Comparison of ENCODE assay signal across 13 mouse cellular contexts in genomic region chr1:58727019-58727746, GRCm38 (mm10). TPM values are rescaled to one million over a fixed set of nuclear protein-coding genes. Genes with fewer than 3 reads are reported as not detected.
DNase-seq lines count a peak whose midpoint lies in the region; ATAC-seq and TF ChIP-seq lines count a peak whose summit lies in the region.
"Had no signal": no experiment of that assay in that cellular context is flagged by ENCODE, and none has a peak within 500 bp of the region (broad histone marks: within the 10 kb centered on the region; RNA-seq: fewer than 3 reads in every experiment).

No protein-coding gene starts in this region.

- DNase-seq in gastrocnemius, adult 2 months = no peak
- DNase-seq in gastrocnemius, adult 18-20 months (ENCODE audit: low spot score) = no peak
- peak; percentile 55 to 66 for DNase-seq in lung, adult 18-20 months
- no peak for DNase-seq in lung, adult 2 months
- DNase-seq in thymus, postnatal 25 days = no peak
- DNase-seq in right cerebral cortex, postnatal 4 days = no peak
- DNase-seq: B cell, adult 2 months had no signal

- peaks cover 23% of the 10 kb centered on the region for H3K4me1 ChIP-seq in lung, adult 2 months (ENCODE audit: control insufficient read depth, insufficient read depth, low read length)
- H3K4me1 ChIP-seq in kidney, embryonic 15.5 days = peaks cover 19% of the 10 kb centered on the region
- H3K4me1 ChIP-seq: embryonic facial prominence, embryonic 12.5 days; intestine, embryonic 15.5 days had no signal

- H3K9me3 ChIP-seq in kidney, embryonic 15.5 days (replicated peaks) = no peaks in the 10 kb centered on the region
- H3K9me3 ChIP-seq: embryonic facial prominence, embryonic 12.5 days; intestine, embryonic 15.5 days had no signal

- H3ac ChIP-seq in myocyte (ENCODE audit: control insufficient read depth, insufficient read length) = no peak overlapping the region

- H3K27me3 ChIP-seq in kidney, embryonic 15.5 days = no peaks in the 10 kb centered on the region
- no peaks in the 10 kb centered on the region for H3K27me3 ChIP-seq in myocyte (ENCODE audit: control insufficient read depth, insufficient read depth, insufficient read length)
- H3K27me3 ChIP-seq: embryonic facial prominence, embryonic 12.5 days; intestine, embryonic 15.5 days had no signal

- H3K27ac ChIP-seq in gastrocnemius, adult 2 months = peak overlapping the region; percentile 71
- 0 out of 2 replicates have a peak overlapping the region, but pooled peaks have one; percentile 29 for H3K27ac ChIP-seq in kidney, embryonic 15.5 days
- H3K27ac ChIP-seq: embryonic facial prominence, embryonic 12.5 days; intestine, embryonic 15.5 days had no signal

- 67% methylated on average over 1 of the region's 1 CpGs for WGBS in lung, adult 2 months
- 92% methylated on average over 1 of the region's 1 CpGs for WGBS in kidney, embryonic 15.5 days

- H3K4me2 ChIP-seq in kidney, embryonic 15.5 days = no peak overlapping the region
- peak overlapping the region; percentile 56 for H3K4me2 ChIP-seq in myocyte (ENCODE audit: low read depth)
- H3K4me2 ChIP-seq: embryonic facial prominence, embryonic 12.5 days; intestine, embryonic 15.5 days had no signal

- H3K79me2 ChIP-seq in myocyte (ENCODE audit: control insufficient read depth, insufficient read depth) = peaks cover 50% of the 10 kb centered on the region

- no peak for TF ChIP-seq POLR2A in lung, adult 2 months (IDR thresholded peaks at IDR 0.05; ENCODE audit: borderline replicate concordance, extremely low read depth, low read depth, low read length)
- TF ChIP-seq POLR2A in myocyte (IDR thresholded peaks at IDR 0.05; ENCODE audit: insufficient read length, low read depth) = no peak

- intact Hi-C loops in gastrocnemius, adult 2 months (cut with DNase I) = no loop called here

- H3K36me3 ChIP-seq in kidney, embryonic 15.5 days = peaks cover 68% of the 10 kb centered on the region
- peaks cover 42% of the 10 kb centered on the region for H3K36me3 ChIP-seq in myocyte (ENCODE audit: control insufficient read depth, insufficient read depth)

- ATAC-seq in kidney, embryonic 15.5 days (replicated peaks; ENCODE audit: low FRiP score) = no peak
- ATAC-seq: intestine, embryonic 15.5 days had no signal

- H3K4me3 ChIP-seq in gastrocnemius, adult 2 months = peak overlapping the region; percentile 35
- no peak overlapping the region for H3K4me3 ChIP-seq in lung, adult 2 months (replicated peaks; ENCODE audit: extremely low read depth, low read depth, low read length)
- no peak overlapping the region for H3K4me3 ChIP-seq in kidney, embryonic 15.5 days (replicated peaks)
- peak overlapping the region; percentile 11 for H3K4me3 ChIP-seq in myocyte
- H3K4me3 ChIP-seq: embryonic facial prominence, embryonic 12.5 days; intestine, embryonic 15.5 days had no signal

- peak; percentile 22; the same call in 1 of the 2 replicates for TF ChIP-seq CTCF in gastrocnemius, adult 2 months (IDR thresholded peaks at IDR 0.05)
- no peak for TF ChIP-seq CTCF in lung, adult 2 months (IDR thresholded peaks at IDR 0.05; ENCODE audit: insufficient read depth, low read length)

- no peak overlapping the region for H3K9ac ChIP-seq in kidney, embryonic 15.5 days
- H3K9ac ChIP-seq: embryonic facial prominence, embryonic 12.5 days; intestine, embryonic 15.5 days had no signal

TF ChIP-seq in myocyte, 11 proteins besides CTCF, POLR2A, EP300 and RAD21:
- TF ChIP-seq E2F4 (IDR thresholded peaks at IDR 0.05; ENCODE audit: insufficient read depth) (no peak), USF1 (IDR thresholded peaks at IDR 0.05; ENCODE audit: low read depth) (no peak), MAX (IDR thresholded peaks at IDR 0.05; ENCODE audit: low read depth) (no peak), POLR2AphosphoS2 (IDR thresholded peaks at IDR 0.05; ENCODE audit: insufficient read length, low read depth) (no peak), SRF (IDR thresholded peaks at IDR 0.05; ENCODE audit: control insufficient read depth, insufficient read length, low read depth) (no peak), MYOG (IDR thresholded peaks at IDR 0.05; ENCODE audit: control insufficient read depth in 1 of 3, insufficient read depth in 1 of 3, insufficient read length in 2 of 3, low read depth in 2 of 3) (no peak), CEBPB (IDR thresholded peaks at IDR 0.05; ENCODE audit: insufficient read depth, poor library complexity, severe bottlenecking) (no peak), TCF12 (IDR thresholded peaks at IDR 0.05; ENCODE audit: insufficient read depth, poor library complexity, severe bottlenecking) (no peak), MYOD1 (IDR thresholded peaks at IDR 0.05; ENCODE audit: control insufficient read depth in 1 of 3, insufficient read length in 2 of 3, low read depth in 2 of 3) (no peak), REST (IDR thresholded peaks at IDR 0.05; ENCODE audit: insufficient read depth, insufficient read length) (no peak), TCF3 (IDR thresholded peaks at IDR 0.05; ENCODE audit: insufficient read length, low read depth) (no peak)

RNA-seq across cellular contexts. Expression of gene Cflar, which starts 15.9 kb away (rescaled TPM):
- 10 to 100 TPM; 38.8 to 58.6 TPM for total RNA-seq in gastrocnemius, adult 2 months (2021)
- 10 to 100 TPM; 36.3 to 46.3 TPM for total RNA-seq in gastrocnemius, adult 18-20 months (2021)
- 49.3 and 63.2 TPM in 2 replicates for polyA plus RNA-seq in lung, adult 2 months (2012; rRNA removed)
- polyA plus RNA-seq in kidney, embryonic 15.5 days (2015; fragmentation: Nextera tagmentation; extraction: Ambion mirVana) = 45.2 and 48.1 TPM in 2 replicates
- polyA plus RNA-seq in myocyte (2012; fragmentation: generic; extraction: Trizol) = 19.7 TPM

RNA-seq across cellular contexts. Expression of gene Als2cr12, which starts 31.4 kb away (rescaled TPM):
- total RNA-seq in gastrocnemius, adult 2 months (2021) = not detected
- not detected for total RNA-seq in gastrocnemius, adult 18-20 months (2021)
- polyA plus RNA-seq in lung, adult 2 months (2012; rRNA removed) = 0.11 and 0.14 TPM in 2 replicates
- not detected in 2 replicates for polyA plus RNA-seq in kidney, embryonic 15.5 days (2015; fragmentation: Nextera tagmentation; extraction: Ambion mirVana)
- 0.07 TPM for polyA plus RNA-seq in myocyte (2012; fragmentation: generic; extraction: Trizol)
- total RNA-seq: midbrain, postnatal 0 days had no signal
- polyA plus RNA-seq: embryonic facial prominence, embryonic 12.5 days; limb, embryonic 11.5 days; midbrain, postnatal 0 days had no signal

Comparison
In these comparisons a context has a peak if more than half of its experiments do, and no peak if none do; other contexts are left out.
1. DNase-seq: peak in lung, adult 18-20 months (2 of 2); none in gastrocnemius, adult 2 months (single experiment), gastrocnemius, adult 18-20 months (single experiment), lung, adult 2 months (single experiment), thymus, postnatal 25 days (single experiment) and right cerebral cortex, postnatal 4 days (single experiment).
2. H3K4me3 ChIP-seq: peak in gastrocnemius, adult 2 months (single experiment) and myocyte (single experiment); none in lung, adult 2 months (single experiment) and kidney, embryonic 15.5 days (single experiment).